Mouse (Mus musculus) forebrain, postnatal 0 days (tissue): ENCODE measurements around the gene Olfr1341. TPM values are rescaled to one million over a fixed set of nuclear protein-coding genes. Genes with fewer than 3 reads are reported as not detected.

Experiments
- ATAC-seq: fragments of 200-750 bp; cut with Nextera tagmentation; 2 replicates; pipeline ENCODE4 v1.8.0; 2017; ENCODE audit warnings: mild to moderate bottlenecking, moderate library complexity
- DNase-seq: peaks from one replicate; pipeline ENCODE4 v3.0.0-alpha.2; 2015
- H3K27ac ChIP-seq: fragments of 300-500 bp; sonication (generic); 2 replicates; pipeline ENCODE4 v1.5.1; 2014; ENCODE audit warnings: low read depth, mild to moderate bottlenecking, antibody characterized with exemption, low read length, moderate library complexity, mixed read lengths
- H3K27me3 ChIP-seq: fragments of 300-500 bp; sonication (generic); 2 replicates; pipeline ENCODE4 v1.6.1; 2014; ENCODE audit warnings: mild to moderate bottlenecking, low read length, mixed read lengths; ENCODE audit not compliant: insufficient read depth
- H3K36me3 ChIP-seq: fragments of 300-500 bp; sonication (generic); 2 replicates; pipeline ENCODE4 v1.6.1; 2014; ENCODE audit warnings: mild to moderate bottlenecking, moderate library complexity; ENCODE audit not compliant: insufficient read depth
- H3K4me1 ChIP-seq: fragments of 300-500 bp; sonication (generic); 2 replicates; pipeline ENCODE4 v1.6.1; 2014; ENCODE audit warnings: antibody characterized with exemption; ENCODE audit not compliant: insufficient read depth
- H3K4me2 ChIP-seq: fragments of 300-500 bp; sonication (generic); 2 replicates; pipeline ENCODE4 v1.6.1; 2014; ENCODE audit warnings: low read depth, mild to moderate bottlenecking, moderate library complexity
- H3K4me3 ChIP-seq: fragments of 300-500 bp; sonication (generic); 2 replicates; pipeline ENCODE4 v1.5.1; 2014; ENCODE audit warnings: low read depth, low read length, mixed read lengths
- H3K9ac ChIP-seq: fragments of 300-500 bp; sonication (generic); 2 replicates; pipeline ENCODE4 v1.6.1; 2014; ENCODE audit warnings: mild to moderate bottlenecking
- H3K9me3 ChIP-seq: fragments of 300-500 bp; sonication (generic); 2 replicates; pipeline ENCODE4 v1.6.1; 2016; ENCODE audit warnings: low read length
- CTCF ChIP-seq: sonication (generic); IDR thresholded peaks from 2 replicates; pipeline ENCODE4 v1.5.1; 2016; ENCODE audit warnings: antibody characterized with exemption, control low read depth, low read depth
- WGBS: fragments of 180-500 bp; shearing (Covaris S2); extraction: QIAGEN DNeasy Blood & Tissue Kit; methylation state at CpG from one replicate; pipeline ENCODE4 v1.1.7; 2014; 5-methylcytosine and 5-hydroxymethylcytosine counted together
- polyA plus RNA-seq: library from polyadenylated mRNA; unstranded; fragments of >200 nt; fragmentation: Nextera tagmentation; extraction: Ambion mirVana; gene quantifications from 2 replicates; pipeline ENCODE4 v1.2.1, GENCODE M21; 2015
- total RNA-seq: library from RNA; depleted of rRNA; stranded (reverse); fragments of >200 nt; gene quantifications from 2 replicates; pipeline ENCODE4 v1.2.3, GENCODE M21; 2014; rRNA removed

The Olfr1341 gene
- total and polyA plus RNA-seq, 2 experiments from 2014 or later = not detected

- Histone ChIP-seq H3K4me3 (no peak within 1 kb of the TSS), H3K27me3 (no peaks in the 10 kb centered on the region), H3K9me3 (no peaks in the 10 kb centered on the region), H3K4me1 (no peaks in the 10 kb centered on the region), H3K27ac (no peak within 1 kb of the TSS), H3K36me3 (no peaks in the 10 kb centered on the region), H3K9ac (no peak within 1 kb of the TSS), H3K4me2 (no peak within 1 kb of the TSS)
- no peak for TF ChIP-seq CTCF
- DNase-seq (no peak), ATAC-seq (no peak)
These were observed 16.5 kb downstream of the Olfr1341 start, which contains the start of gene Olfr1340 for GRCm38 (mm10) chr4:118719838-118720237. Gene Olfr1340 (plus strand): TSS chr4:118720138.

GRCm38 (mm10) chr4:118721742-118722483, 18.6 kb downstream of the Olfr1341 start:
- Histone ChIP-seq H3K36me3 (no peaks in the 10 kb centered on the region), H3K4me2 (no peak overlapping the region), H3K9me3 (no peaks in the 10 kb centered on the region), H3K9ac (no peak overlapping the region), H3K27me3 (no peaks in the 10 kb centered on the region), H3K27ac (no peak overlapping the region), H3K4me1 (no peaks in the 10 kb centered on the region), H3K4me3 (no peak overlapping the region)
- 56% methylated on average over 10 of the region's 10 CpGs for WGBS
- ATAC-seq (no peak), DNase-seq (no peak)
- TF ChIP-seq CTCF = no peak

GRCm38 (mm10) chr4:118731875-118732274, 28.6 kb downstream of the Olfr1341 start, which contains the start of gene Olfr1339:
Gene Olfr1339 (plus strand): TSS chr4:118732175.
- no peak for DNase-seq
- no peak for ATAC-seq
- Histone ChIP-seq H3K27me3 (no peaks in the 10 kb centered on the region), H3K4me3 (no peak within 1 kb of the TSS), H3K4me2 (no peak within 1 kb of the TSS), H3K36me3 (no peaks in the 10 kb centered on the region), H3K9me3 (no peaks in the 10 kb centered on the region), H3K9ac (no peak within 1 kb of the TSS), H3K4me1 (no peaks in the 10 kb centered on the region), H3K27ac (no peak within 1 kb of the TSS)
- WGBS = 100% methylated on average over 1 of the region's 1 CpGs
- TF ChIP-seq CTCF = no peak

GRCm38 (mm10) chr4:118739574-118739973, 36.3 kb downstream of the Olfr1341 start:
- H3K27me3 ChIP-seq = no peaks in the 10 kb centered on the region
- H3K4me1 ChIP-seq = no peaks in the 10 kb centered on the region
- TF ChIP-seq CTCF = no peak
- no peak overlapping the region for H3K4me2 ChIP-seq
- DNase-seq (no peak), ATAC-seq (no peak)
- no peak overlapping the region for H3K27ac ChIP-seq
- no peak overlapping the region for H3K4me3 ChIP-seq
- no peaks in the 10 kb centered on the region for H3K9me3 ChIP-seq
- H3K9ac ChIP-seq = no peak overlapping the region
- H3K36me3 ChIP-seq = no peaks in the 10 kb centered on the region
- WGBS = 58% methylated on average over 3 of the region's 3 CpGs

GRCm38 (mm10) chr4:118740988-118741698, 37.8 kb downstream of the Olfr1341 start:
- Histone ChIP-seq H3K9ac (no peak overlapping the region), H3K27me3 (no peaks in the 10 kb centered on the region), H3K27ac (no peak overlapping the region), H3K4me1 (no peaks in the 10 kb centered on the region), H3K4me2 (peak overlapping the region; percentile 30), H3K36me3 (no peaks in the 10 kb centered on the region), H3K9me3 (no peaks in the 10 kb centered on the region), H3K4me3 (no peak overlapping the region)
- WGBS = 8% methylated on average over 11 of the region's 11 CpGs
- DNase-seq (no peak), ATAC-seq (no peak)
- no peak for TF ChIP-seq CTCF

- no peak overlapping the region for H3K27ac ChIP-seq
- no peak overlapping the region for H3K4me3 ChIP-seq
- 3% methylated on average over 16 of the region's 16 CpGs for WGBS
- DNase-seq (peak; percentile 23), ATAC-seq (no peak)
- no peak overlapping the region for H3K9ac ChIP-seq
- H3K4me2 ChIP-seq = peak overlapping the region; percentile 30
- H3K4me1 ChIP-seq = no peaks in the 10 kb centered on the region
- TF ChIP-seq CTCF = no peak
- H3K36me3 ChIP-seq = no peaks in the 10 kb centered on the region
- no peaks in the 10 kb centered on the region for H3K9me3 ChIP-seq
- H3K27me3 ChIP-seq = no peaks in the 10 kb centered on the region
These were observed 38.6 kb downstream of the Olfr1341 start for GRCm38 (mm10) chr4:118741881-118742280.

DNA sequence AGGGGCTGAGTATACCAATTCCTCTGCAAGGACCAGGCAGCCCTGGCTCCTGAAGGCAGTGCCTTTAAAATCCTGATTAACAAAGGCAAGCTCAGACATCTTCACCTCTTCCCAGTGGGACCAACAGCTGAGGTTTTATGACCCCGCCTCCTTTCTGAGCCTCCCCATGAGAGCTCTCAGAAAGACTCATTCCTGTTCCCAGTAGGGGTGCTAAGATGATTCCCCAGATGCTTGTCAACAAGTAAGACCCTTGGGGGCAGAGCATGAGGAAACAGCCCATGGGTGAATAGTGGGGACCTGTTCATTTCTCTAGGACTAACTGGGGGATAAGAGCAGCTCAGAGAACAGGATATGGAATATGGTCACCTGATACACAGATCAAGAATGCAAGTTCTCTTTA, 55.3 kb downstream of the Olfr1341 start, which contains the start of gene Olfr1338:
Gene Olfr1338 (minus strand): TSS at position 101 of the 400 bp plus-strand sequence.
- no peak for ATAC-seq
- 80% methylated on average over 1 of the region's 1 CpGs for WGBS

More for the DNA sequence above, 55.3 kb downstream of the Olfr1341 start, which contains the start of gene Olfr1338:
- no peak for TF ChIP-seq CTCF
- no peaks in the 10 kb centered on the region for H3K27me3 ChIP-seq
- no peak within 1 kb of the TSS for H3K4me2 ChIP-seq
- H3K27ac ChIP-seq = no peak within 1 kb of the TSS
- no peak within 1 kb of the TSS for H3K9ac ChIP-seq
- no peaks in the 10 kb centered on the region for H3K36me3 ChIP-seq
- DNase-seq = no peak
- H3K4me1 ChIP-seq = no peaks in the 10 kb centered on the region
- H3K9me3 ChIP-seq = no peaks in the 10 kb centered on the region
- no peak within 1 kb of the TSS for H3K4me3 ChIP-seq

Other genes with a start within 250 kb of the Olfr1341 start
- not detected in 2 replicates for gene Mpl, start 246.0 kb upstream of the Olfr1341 start, total RNA-seq
- 0.10 TPM in 1 of 2 replicates, not detected in the other for gene Mpl, start 246.0 kb upstream of the Olfr1341 start, polyA plus RNA-seq
- gene Tie1, start 213.5 kb upstream of the Olfr1341 start, total RNA-seq = 10.4 and 14.9 TPM in 2 replicates
- gene Tie1, start 213.5 kb upstream of the Olfr1341 start, polyA plus RNA-seq = 9.5 and 9.8 TPM in 2 replicates
- gene 2610528J11Rik, start 176.5 kb upstream of the Olfr1341 start, total RNA-seq = not detected in 2 replicates
- not detected in 2 replicates for gene 2610528J11Rik, start 176.5 kb upstream of the Olfr1341 start, polyA plus RNA-seq
- 0.31 TPM in 1 of 2 replicates, not detected in the other for gene Tmem125, start 159.5 kb upstream of the Olfr1341 start, total RNA-seq
- gene Tmem125, start 159.5 kb upstream of the Olfr1341 start, polyA plus RNA-seq = 0.29 and 0.39 TPM in 2 replicates
- gene Cfap57, start 82.7 kb upstream of the Olfr1341 start, total RNA-seq = 0.69 and 2.0 TPM in 2 replicates
- 0.89 and 1.3 TPM in 2 replicates for gene Cfap57, start 82.7 kb upstream of the Olfr1341 start, polyA plus RNA-seq
- gene Ebna1bp2, start 82.7 kb upstream of the Olfr1341 start, total RNA-seq = 48.9 and 56.3 TPM in 2 replicates
- 97.7 and 104 TPM in 2 replicates for gene Ebna1bp2, start 82.7 kb upstream of the Olfr1341 start, polyA plus RNA-seq
- not detected in 2 replicates for gene Olfr62, start 44.6 kb upstream of the Olfr1341 start, total RNA-seq
- gene Olfr62, start 44.6 kb upstream of the Olfr1341 start, polyA plus RNA-seq = not detected in 2 replicates
- gene Olfr1342, start 10.8 kb upstream of the Olfr1341 start, total RNA-seq = not detected in 2 replicates
- gene Olfr1342, start 10.8 kb upstream of the Olfr1341 start, polyA plus RNA-seq = not detected in 2 replicates
- gene Olfr1340, start 16.6 kb downstream of the Olfr1341 start, total RNA-seq = not detected in 2 replicates
- 0.10 TPM in 1 of 2 replicates, not detected in the other for gene Olfr1340, start 16.6 kb downstream of the Olfr1341 start, polyA plus RNA-seq
- gene Olfr1339, start 28.7 kb downstream of the Olfr1341 start, total RNA-seq = not detected in 2 replicates
- gene Olfr1339, start 28.7 kb downstream of the Olfr1341 start, polyA plus RNA-seq = not detected in 2 replicates
- gene Olfr1338, start 55.2 kb downstream of the Olfr1341 start, total RNA-seq = not detected in 2 replicates
- not detected in 2 replicates for gene Olfr1338, start 55.2 kb downstream of the Olfr1341 start, polyA plus RNA-seq
- not detected in 2 replicates for gene Olfr1337, start 79.1 kb downstream of the Olfr1341 start, total RNA-seq
- gene Olfr1337, start 79.1 kb downstream of the Olfr1341 start, polyA plus RNA-seq = not detected in 2 replicates
- gene Olfr1335, start 106.4 kb downstream of the Olfr1341 start, total RNA-seq = not detected in 2 replicates
- not detected in 2 replicates for gene Olfr1335, start 106.4 kb downstream of the Olfr1341 start, polyA plus RNA-seq
- not detected in 2 replicates for gene Olfr1333, start 132.8 kb downstream of the Olfr1341 start, total RNA-seq
- not detected in 2 replicates for gene Olfr1333, start 132.8 kb downstream of the Olfr1341 start, polyA plus RNA-seq
- gene Olfr1331, start 161.1 kb downstream of the Olfr1341 start, total RNA-seq = not detected in 2 replicates
- not detected in 2 replicates for gene Olfr1331, start 161.1 kb downstream of the Olfr1341 start, polyA plus RNA-seq
- not detected in 2 replicates for gene Olfr1330, start 185.1 kb downstream of the Olfr1341 start, total RNA-seq
- not detected in 2 replicates for gene Olfr1330, start 185.1 kb downstream of the Olfr1341 start, polyA plus RNA-seq
- gene Olfr1329, start 213.9 kb downstream of the Olfr1341 start, total RNA-seq = not detected in 2 replicates
- not detected in 2 replicates for gene Olfr1329, start 213.9 kb downstream of the Olfr1341 start, polyA plus RNA-seq
- gene Olfr1328, start 235.1 kb downstream of the Olfr1341 start, total RNA-seq = not detected in 2 replicates
- not detected in 2 replicates for gene Olfr1328, start 235.1 kb downstream of the Olfr1341 start, polyA plus RNA-seq